Mouse (Mus musculus) natural killer cell, adult 2 months (primary cell): ENCODE data around the gene Cd82.

Source experiments
- DNase-seq, 2 experiments: peaks; one replicate each; pipeline ENCODE4 v3.0.0; 2022; ENCODE audit warnings: low spot score in 2 of 2

The Cd82 gene

DNA sequence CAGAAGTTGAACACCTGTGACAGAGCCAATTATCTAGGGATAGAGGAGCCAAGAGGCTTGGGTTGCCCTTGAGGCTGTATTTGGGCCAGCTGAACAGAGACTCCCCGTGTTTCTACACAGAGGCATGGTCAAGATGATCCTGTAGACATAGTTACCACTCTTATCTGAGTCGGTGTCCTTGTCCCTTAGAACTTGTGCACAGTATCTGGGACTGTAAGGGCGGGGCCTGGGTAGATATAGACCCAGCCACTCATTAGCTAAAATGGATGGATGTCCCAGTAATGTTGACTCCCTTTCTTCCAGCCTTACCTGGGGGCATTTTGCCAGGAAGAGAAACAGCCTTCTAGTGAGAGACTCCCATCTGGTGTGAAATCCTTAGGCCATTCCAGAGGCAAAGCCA, 3.4 kb upstream of the Cd82 start:
- DNase-seq = no peak

DNA sequence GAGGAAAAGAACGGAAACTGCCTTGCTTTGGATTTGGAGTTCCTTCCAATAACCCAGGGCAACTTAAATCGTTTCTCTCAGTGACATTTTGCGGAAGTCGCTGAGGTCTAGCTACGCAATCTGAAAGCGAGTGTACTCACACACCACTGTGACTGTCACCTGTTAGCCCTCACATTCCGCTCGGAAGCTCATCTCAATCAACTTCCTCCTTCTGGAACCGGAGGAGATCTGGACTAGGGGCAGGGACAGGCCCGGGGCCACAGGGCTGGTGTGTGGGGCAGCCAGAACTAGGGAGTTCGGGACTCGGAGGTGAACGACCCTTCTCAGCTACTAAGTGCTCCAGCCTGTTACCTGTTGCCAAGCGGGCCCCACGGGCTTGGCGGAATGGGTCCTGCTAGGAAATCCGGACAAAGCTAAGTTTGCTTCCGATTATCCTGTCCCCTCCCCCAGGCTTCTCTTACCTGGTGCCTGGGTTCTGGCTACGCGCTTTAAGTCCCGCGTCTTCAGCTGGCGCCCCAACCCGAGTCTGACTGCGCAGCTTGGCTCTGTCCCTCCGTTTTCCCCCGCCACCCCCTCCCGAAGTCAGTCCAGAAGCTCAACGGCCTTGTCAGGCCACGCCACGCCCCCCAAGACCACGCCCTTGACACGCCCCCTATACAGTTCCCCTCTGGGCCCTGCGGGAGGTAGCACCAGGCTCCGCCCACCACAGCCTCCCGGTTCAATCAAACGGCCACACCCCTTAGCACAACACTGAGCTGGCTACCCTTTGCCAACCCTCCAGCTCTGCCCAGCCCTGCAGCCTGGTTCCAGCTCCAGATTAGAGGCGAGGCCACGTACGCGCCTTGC, 848 bp downstream of the Cd82 start:
- peak; percentile 100 for DNase-seq

DNA sequence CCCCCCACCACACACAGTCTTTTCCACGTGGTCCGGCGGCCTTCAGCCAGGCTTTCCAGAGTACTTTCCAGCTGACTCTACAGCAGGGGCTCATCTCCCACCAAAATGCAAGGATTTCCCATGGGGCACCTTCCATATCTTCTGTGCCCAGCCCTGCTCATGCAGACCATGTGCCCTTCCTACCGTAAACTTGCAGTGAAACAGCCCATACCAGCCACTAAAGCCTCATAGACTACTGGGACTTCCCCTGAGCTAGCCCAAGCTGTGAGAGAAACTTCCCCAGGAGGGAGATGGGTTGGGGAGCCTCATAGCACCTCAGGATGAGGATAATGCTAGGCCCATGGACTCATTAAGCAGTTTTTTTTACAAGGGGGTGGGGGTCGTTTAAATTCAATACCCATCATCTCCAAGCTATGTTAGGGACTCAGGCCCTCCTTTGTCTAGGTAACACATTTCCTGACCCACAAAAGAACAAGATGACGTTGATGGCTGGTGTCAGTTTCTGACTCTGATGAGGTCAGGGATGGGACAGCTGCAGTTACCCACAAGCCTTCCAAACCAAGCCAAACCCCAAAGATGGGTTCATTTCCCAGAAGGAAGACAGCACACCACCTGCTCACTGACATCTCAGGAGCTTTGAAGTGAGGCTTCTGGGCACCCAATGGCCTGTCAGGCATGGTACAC, 2.0 kb downstream of the Cd82 start:
- DNase-seq = peak; percentile 59 to 74

DNA sequence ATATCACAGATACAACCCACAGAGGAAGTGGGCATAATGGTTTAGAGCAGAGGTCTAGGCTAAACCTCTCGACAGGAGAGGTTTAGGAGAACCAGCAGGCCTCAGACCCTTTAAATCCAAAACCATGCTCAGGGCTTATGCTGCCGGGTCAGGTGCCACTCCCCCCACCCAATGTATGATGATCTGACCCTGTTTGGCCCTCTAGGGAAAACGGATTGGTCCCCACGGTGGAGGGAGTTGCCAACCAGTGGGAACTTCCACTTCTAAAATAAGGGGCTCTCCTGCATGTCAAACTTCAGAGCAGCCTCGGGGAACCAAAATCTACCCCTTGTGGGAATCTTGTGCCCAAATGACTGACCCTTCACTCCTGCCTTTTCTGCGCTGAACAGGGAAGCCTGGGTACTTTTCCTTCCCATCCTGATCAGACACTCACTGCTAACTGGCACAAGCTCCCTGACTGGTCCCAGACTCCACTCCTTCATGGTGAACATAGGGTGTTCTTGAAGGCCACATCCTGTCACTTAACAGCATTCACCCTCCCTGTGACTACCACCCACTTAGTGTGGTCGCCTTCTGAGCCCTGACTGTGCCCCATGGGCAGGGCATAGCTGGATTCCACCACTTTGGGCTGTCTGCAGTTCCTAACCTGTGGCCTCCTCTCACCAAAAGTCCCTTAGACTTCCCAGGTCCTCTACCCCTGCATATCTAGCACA, 3.6 kb downstream of the Cd82 start:
- DNase-seq = peak; percentile 63 to 73

DNA sequence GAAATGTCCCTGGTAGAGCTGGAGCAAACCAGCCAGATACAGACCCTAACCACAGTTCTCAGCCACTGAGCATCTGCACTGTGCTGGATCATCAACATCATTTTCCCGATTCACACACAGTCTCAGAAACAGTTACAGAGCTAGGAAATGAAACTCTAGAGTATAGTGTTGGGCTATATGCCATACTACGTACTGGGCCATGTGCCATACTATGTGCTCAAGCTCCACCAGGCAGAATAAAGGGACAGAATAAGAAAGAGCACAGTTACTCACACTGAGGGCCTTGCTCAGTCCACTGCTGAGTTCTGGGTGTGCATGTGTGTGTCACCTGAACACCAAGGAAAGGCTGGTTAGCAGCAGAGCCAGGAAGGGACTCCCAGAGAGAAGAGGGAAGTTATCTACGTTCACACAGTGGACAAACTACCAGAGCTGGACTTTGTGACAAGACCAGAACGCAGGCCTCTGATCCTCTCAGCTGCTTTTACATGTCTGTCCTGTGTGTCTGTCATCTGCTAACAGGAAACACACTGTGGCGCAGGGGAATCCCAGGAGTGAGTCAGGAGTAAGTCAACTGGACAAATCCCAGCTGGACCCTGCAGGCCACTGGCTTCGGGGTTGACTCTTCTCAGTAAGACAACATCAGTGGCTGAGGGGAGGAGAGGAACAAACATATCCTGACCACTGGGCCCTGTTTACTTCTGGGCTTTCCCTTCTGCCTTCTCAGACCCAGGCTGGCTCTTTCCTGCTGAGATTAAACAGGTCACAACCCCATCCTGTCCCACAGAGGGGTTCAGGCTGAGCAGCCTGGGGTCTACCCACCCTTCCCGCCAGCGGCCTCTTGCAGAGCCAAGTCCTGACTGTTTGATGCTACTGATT, 4.4 kb downstream of the Cd82 start:
- peak; percentile 68 to 80 for DNase-seq

DNA sequence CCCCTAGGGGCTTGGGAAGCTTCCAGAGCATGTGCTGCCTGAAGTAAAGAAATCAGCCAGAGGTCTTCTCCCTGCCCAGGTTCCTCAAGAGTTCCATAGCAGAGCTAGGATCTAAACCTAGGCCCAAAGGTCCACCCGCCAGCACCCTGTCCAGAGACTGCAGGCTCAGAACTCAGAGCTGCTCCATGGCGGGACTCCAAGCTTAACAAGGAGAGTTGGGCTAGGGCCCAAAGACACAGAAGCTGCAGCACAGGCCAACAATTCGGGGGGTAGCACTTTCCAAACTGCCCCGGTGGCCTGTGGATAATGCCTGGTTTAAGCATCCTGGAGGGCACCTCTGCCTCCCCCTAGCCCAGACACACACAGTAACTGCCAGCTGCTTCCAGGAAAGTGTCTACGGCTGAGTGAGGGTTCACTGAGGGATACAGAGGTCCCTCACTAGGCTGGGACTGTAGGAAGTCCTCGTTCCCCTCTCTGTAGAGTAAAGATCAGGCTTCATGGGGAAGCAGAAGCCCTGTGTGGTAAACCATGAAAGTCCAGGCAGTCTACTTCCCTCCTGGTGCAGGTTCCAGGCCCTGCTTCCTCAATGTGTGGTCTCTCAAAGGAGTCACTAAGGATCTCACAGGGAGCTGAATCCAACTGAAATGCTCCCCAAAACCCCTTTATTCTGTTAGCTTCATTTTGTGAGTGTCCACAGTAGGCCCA, 5.4 kb downstream of the Cd82 start:
- DNase-seq = no peak

DNA sequence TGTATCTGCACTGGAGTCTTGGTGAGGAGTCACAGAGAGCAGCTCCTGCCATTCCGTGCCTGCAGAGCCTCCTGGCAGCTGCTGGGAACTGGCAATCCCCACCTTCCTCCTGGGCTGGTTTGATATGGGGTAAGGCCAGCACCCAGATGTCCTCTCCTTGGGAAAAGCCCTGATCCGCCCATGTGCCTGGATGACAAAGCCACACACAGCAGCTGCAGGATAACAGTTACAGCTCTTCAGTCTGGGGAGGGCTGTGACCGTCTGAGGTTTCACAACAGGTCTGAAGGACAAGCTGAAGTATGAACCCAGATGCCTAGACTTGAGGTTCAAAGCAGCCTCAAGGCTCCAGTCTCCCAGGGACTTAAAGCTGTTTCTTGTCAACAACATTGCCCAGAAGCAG, 6.8 kb downstream of the Cd82 start:
- no peak for DNase-seq

DNA sequence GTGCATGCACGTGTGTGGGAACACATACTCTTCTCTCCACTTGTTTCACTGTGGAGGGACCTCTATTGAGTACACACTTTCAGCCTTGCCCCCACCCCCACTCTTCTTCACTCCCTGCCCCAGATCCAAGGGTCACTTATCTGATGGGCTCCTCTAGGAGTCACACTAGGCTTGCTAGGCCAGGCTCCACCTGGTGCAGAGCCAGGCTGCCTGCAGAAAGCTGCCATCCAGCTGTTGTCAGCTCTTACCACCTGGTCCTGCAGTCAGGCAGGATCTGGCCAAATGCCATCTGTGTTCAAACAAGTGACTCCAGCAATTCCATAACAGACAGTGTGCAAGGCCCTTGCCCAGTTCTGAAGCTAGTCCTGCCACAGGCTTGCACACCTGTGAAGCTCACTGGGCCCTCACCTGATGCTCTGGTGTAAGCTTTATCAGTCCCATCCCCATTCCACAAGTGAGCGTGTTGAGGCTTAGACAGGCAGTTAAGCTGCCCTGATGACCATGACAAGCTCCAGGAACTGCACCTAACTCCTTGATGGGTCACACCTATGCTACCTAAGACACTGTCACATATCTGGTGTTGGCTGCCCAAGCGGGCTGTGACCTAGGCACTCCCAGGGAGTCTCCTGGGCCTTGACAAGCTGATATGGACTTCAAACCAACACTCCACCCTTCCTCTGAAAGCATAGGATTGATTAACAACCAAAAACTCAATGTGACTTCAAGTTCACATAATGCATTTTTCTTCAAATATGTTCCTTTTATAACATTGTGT, 7.9 kb downstream of the Cd82 start:
- no peak for DNase-seq

DNA sequence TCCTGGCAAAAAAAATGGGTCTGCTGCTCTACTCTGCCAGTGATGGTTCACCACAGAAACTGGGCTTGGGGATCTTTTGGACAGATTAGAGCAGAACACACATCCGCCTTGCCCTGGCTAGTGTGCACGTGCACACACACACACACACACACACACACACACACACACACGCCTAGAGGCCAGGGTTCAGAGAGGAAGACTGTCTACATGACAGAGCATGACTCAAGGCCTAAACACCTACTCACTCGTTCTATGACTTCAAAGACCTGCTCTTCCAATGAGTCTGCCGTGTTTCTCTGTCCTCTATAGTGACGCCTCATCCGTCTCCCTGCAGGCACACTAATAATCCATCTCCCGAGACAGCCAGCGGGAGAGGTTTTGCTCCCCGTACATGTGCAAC, 8.6 kb downstream of the Cd82 start:
- peak; percentile 34 to 44 for DNase-seq

DNA sequence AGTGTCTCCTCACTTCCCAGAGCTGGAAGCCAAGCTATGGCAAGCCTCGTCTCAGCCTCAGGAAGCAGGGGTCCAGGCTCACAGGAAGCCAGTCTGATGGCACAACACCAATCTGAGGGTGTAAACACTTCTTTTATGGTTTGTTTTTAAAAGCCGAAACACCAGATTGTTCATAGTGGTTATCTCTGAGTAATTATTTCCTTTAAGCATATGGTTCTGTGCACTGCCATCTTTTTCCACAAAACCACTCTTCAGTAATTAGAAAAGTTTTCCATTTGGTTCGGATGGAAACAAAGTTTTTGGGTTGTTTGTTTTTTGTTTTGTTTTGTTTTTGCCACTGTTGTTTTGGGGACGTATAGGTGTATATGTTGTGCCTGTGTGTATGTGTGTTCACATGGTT, 9.9 kb downstream of the Cd82 start:
- no peak for DNase-seq

DNA sequence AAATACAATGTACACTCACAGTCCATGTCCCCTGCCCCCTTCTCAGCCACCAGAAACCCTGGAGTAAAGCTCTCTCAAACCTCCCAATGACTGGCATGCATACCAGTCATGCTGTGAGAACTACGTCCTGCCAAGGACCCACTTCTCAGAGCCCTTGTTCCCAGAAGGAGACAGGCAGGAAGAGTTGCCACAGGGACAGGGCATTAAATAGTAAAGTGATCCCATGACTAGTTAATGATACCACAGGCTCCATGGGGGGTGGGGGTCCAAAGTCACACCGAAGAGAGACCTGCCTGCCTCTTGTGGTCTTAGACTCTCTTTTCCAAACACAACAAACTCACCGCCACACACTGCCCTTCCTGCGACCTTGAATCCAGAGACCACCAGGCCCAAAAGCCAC, 10.4 kb downstream of the Cd82 start:
- no peak for DNase-seq

DNA sequence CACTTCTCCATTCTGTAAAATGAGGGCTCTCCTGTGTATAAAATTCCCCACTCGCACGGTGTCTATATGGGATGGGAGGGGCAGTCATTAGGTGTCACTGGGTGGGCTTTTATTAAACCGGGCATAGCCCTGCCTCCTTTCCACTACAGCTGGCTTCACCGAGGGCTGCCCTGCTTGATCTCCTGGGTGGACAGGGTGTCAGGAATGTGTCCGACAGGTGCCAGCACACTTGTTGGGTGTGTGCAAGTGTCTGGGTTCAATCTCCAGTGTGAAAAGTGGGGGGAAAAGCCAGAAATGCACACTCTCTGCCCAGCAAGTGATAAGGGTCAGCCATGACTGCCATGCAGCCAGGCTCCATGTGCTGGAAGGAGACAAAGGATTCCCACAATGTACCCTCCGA, 10.9 kb downstream of the Cd82 start:
- no peak for DNase-seq

DNA sequence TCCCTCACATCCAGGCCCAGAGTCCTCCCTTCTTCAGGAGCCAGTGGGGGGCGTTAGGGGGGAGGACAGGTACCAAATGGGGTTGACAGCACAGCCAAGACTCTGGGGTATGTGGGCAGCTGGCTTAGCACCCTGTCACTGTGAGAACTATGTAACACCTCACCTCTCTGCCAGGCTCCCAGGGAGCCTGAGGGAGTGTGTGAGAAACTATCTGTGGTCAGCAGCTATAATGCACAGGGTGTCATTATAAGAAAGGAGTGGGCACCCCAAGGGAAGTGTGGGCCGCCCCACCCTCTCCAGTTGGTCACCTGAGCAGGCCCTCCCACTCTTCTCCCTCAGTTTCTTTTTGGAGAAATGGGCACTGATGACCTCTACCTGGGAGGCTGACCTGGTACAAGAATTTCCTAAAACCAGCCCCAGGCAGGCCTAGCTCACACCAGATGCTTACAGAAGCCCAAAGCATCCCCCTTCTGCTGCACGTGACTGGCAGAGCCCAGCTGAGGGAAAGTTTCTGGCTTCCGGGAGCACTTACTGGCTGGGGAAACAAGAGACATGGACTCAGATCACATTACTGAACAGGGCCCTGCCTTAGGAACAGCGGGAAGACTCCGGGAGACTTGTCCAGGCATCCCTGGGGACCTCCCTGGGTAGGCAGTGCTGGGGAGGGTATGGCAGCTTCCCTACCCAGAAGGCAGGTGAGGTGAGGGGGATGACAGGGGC, 11.6 kb downstream of the Cd82 start:
- DNase-seq = peak; percentile 31 to 57

DNA sequence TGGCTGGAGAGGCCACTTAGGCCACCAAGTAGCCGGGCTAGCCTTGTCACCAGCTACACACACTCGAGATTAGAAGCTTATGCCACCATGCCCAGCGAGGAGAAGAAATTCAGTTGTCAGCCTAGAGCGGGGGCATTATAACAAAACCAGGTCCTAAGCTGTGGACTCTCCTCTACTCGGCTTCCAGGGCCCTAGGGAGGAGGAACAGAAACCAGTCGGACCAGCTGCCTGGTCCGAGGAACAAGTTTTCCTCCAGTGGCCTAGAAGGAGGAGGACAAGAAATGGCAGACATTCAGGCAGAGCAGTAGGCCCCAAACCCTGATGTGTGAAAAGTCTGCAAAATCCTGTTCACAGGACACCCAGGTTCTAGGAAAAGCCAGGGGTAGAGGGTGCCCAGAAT, 12.2 kb downstream of the Cd82 start:
- no peak for DNase-seq

DNA sequence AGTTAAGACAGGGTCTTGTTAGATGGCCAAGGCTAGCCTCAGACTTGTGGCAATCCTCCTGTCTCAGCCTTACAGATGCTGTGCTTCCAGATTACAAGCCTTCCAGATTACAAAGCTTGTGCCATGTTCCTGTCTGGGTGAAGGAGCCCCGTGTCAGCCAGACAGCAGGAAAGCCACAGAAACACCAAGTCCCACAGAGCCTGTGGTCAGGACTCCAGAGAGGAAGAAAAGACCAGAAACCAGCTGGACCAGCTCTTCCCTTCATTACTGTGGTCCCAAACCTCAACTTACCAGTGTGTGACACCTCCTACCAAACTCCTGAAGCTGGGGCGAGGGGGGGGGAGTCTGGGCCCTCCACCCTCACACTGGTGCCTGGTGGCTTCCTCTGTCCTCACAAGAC, 13.3 kb downstream of the Cd82 start:
- no peak for DNase-seq

DNA sequence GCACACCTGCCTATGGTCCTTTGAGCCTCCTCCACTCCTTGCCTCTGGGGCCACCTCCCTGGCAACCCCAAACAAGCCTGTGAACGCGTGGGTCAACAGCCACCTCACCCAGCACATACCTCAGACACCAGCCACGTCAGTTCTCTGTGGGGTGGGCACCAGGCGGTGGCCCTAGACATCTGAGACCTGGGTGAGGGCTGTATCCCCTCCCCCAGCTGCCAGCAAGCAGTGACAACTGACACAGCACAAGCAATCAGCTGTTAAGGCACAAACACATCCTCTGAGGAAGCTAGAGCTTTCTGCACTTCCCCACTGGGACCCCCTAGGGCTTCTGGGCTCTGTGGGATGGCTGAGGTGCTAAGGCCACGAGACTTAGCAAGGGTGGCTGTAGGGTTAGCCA, 14.2 kb downstream of the Cd82 start:
- no peak for DNase-seq

DNA sequence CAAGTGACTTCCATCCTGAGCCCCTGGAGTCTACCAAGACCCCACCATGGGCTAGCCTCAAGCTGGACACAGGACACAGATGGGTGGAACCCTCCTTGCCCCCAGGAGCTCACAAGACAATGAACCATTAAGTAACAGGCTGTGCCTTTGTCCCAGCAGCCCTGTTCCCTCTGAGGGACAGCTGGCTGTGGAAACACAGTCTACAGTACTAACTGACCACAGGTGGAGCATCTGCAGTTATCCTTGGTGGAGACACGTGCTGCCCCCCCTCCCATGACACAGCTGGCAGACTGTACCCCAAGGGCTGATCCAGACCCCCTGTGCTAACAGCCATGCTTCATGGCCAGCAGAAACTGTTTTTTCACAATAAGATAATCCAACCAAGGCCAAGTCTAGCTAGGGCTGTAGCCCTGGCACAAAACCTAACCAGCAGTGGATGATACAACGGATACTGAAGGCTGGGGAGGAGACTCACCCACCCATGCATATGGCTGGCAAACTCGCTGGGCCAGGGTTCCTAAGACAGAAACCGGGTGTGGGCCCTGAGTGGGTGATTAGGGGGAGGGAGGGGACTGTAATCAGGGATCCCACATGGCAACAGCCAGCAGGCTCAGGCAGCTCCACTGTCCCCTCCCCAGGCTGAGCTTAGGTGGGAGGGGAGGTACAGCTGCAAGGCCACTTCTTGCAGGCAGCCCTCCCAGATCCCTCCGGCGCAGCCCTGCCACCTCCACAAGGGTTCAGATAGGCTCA, 15.3 kb downstream of the Cd82 start:
- no peak for DNase-seq

DNA sequence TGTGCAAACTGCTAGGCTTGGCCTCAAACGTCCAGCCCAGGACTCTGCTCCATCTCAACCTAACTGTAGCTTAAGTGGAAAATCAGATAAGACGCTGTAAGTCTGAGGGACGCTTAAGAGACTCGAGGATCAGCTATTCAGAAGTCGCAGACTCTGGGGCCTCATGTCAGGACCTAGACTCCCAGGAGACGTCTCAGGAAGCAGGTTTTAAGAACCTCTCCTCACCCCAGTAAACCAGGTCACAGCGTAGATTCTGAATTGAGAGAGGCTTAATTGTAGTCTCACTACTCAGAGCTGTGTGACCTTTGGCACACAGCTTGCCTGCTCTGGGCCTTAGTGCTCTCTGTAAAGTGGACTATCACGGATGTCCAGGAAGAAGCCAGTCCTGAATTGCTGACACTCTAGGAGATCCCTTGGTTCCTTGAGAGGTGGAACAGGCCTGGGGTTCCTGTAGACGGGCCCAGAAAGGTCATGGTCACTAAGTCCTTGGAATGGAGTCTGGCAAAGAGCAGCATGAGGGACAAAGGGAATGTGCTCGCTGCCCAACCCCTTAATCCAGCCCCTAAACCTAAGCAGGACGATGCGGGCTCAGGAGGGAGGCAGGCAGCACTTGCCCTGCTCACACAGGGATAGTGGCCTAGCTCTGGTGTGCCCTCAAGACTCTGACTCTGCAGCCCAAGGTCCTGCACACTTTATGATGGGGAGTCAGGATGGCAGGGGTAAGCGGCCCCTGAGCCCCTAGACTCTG, 16.2 kb downstream of the Cd82 start:
- no peak for DNase-seq
